Mouse (Mus musculus) heart, postnatal 14 days (tissue): ENCODE measurements around the gene Large1. TPM values are rescaled to one million over a fixed set of nuclear protein-coding genes. Genes with fewer than 3 reads are reported as not detected.
A peak's percentile ranks its signal among the peaks of the same experiment; 100 is the strongest.
"Not testable (repeated sequence)": the region's sequence is repeated elsewhere in the genome, so short reads cannot be mapped to it uniquely, and the experiment has no call there.

Experiments
- DNase-seq, 2 experiments: peaks; one replicate each; pipeline ENCODE4 v3.0.0; 2021 to 2022
- intact Hi-C: fragments of 180-260 bp; cut with DNase I; formaldehyde crosslinking; loops from one replicate; pipeline ENCODE4 v1.15.1; 2025
- total RNA-seq, 2 experiments: library from RNA; stranded (reverse); gene quantifications; 2 replicates each; pipeline ENCODE4 v1.2.3; 2021

Gene Large1
- total RNA-seq, 2 experiments from 2014 or later = 28.6 to 28.7 TPM

- DNase-seq = no peak
- intact Hi-C loops = no loop called here
Measured at GRCm38 (mm10) chr8:73054726-73055125, 298.6 kb downstream of the Large1 start.

DNA sequence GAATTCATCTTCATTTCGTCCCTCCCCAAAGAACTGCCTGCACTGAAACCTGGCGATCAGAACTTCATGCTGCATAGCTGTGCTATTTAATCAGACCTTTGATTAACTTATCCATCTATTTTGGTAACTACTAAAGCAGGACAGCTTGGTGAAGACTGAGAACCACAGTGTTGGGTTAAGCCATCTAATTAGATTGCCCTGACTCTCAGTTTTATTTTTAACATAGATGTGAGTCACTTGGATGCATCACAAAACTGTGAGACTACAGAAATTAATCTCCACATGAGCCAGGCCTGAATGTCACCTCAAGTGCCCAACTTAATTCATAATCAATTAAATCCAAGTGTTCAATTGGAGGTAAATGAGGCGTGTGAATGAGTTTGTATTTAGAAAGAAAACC lies 299.5 kb downstream of the Large1 start:
- no peak for DNase-seq
- intact Hi-C loops = no loop called here

- intact Hi-C loops = no loop called here
- DNase-seq = no peak
Measured at GRCm38 (mm10) chr8:73052414-73052813, 300.9 kb downstream of the Large1 start.

GRCm38 (mm10) chr8:73048136-73048535 lies 305.2 kb downstream of the Large1 start:
- intact Hi-C loops = no loop called here
- no peak for DNase-seq

DNA sequence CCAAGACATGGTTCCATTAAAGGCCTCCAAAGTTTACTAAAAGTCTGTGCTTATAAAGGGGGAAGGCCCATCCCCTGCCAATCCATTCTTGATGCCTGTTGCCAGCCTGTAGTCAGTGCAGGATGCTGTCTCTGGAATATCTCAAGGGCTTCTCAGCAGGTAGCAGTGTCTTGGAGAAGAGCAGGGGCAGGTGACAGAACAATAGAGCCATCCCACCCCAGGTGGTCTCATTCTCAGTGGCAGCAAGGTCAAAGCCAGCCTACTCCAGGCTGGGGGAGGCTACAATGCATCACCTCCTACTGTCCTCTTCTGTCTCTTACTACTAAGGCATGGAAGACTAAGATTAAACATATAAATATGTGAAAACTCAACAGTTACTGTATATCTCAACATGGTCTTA lies 323.6 kb downstream of the Large1 start:
- DNase-seq = no peak

GRCm38 (mm10) chr8:73018241-73018640 lies 335.1 kb downstream of the Large1 start:
- DNase-seq = no peak
- intact Hi-C loops = no loop called here

More for the DNA sequence above, 323.6 kb downstream of the Large1 start:
- intact Hi-C loops = no loop called here

- no peak for DNase-seq
- intact Hi-C loops = no loop called here
Measured at GRCm38 (mm10) chr8:73017601-73018000, 335.7 kb downstream of the Large1 start.

- intact Hi-C loops = no loop called here
- no peak for DNase-seq
Measured at GRCm38 (mm10) chr8:73016303-73016702, 337.0 kb downstream of the Large1 start.

DNA sequence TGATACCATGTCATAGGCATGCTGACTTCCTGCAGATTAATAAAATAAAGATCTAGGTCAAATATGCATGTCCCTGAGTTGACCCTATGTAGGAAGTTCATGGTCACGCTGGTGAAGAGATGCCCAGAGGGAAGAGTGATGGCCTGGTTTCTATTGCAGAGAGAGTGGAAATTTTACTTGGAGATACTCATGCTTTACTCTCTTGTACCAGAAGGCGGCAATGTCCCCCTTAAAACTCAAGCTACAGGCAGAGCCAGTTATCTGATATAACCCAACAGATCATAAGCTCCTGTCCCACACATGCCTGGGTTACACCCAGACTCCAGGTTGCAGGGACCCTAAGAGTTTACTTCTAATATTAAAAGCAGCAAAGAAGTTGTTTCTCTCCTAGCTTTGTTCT lies 345.9 kb downstream of the Large1 start:
- DNase-seq = peak in 1 of 2 experiments; percentile 5
- intact Hi-C loops = loop anchor here (10.0 kb wide), 1 partner anchor 197 kb away; no protein-coding TSS in a partner anchor

GRCm38 (mm10) chr8:73003858-73004257 lies 349.5 kb downstream of the Large1 start:
- intact Hi-C loops = loop anchor here (5.0 to 10.0 kb wide), 2 partner anchors 201 to 348 kb away; partner anchors contain the start of gene Large1
- peak; percentile 14 to 31 for DNase-seq

DNA sequence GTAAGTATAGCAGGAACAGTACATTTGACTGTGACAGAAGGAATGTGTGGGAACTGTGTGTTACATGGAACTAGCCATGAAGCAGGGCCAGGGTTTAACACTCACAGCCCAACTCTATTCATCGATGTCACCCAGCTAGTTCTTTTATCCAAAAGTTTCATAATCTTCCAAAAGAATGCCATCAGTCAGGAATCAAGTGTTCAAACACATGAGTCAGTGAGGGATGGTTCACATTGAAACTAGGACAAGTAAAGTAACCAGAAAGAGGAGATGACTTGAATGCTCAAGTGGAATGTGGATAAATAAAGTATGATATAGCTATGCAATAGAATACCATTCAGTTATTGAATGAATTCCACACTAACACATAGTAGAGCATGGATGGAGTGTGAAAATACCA lies 359.5 kb downstream of the Large1 start:
- no peak for DNase-seq
- intact Hi-C loops = no loop called here

- intact Hi-C loops = no loop called here
Measured at GRCm38 (mm10) chr8:72990425-72990824, 362.9 kb downstream of the Large1 start.

DNA sequence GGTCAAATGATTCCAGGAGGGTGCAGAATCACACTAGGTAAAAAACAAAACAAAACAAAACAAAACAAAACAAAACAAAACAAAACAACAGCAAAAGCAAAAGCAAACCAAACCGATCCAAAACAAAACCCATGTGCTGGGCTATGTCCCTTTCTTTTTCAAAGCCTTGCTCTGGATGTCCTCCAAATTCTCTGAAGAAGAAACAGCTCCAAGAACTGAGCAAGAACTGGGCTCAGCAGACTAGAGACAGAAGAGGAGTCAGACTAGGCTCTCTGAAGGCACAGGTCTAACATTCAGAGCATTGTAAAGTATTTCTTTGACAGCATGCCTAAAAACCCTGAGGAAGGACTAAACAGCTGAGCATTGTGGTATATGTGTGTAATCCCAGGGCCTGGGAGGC lies 370.5 kb downstream of the Large1 start:
- intact Hi-C loops = no loop called here
- no peak for DNase-seq

More at GRCm38 (mm10) chr8:72990425-72990824, 362.9 kb downstream of the Large1 start:
- no peak for DNase-seq

GRCm38 (mm10) chr8:72955074-72955473 lies 398.3 kb downstream of the Large1 start:
- intact Hi-C loops = no loop called here
- DNase-seq = no peak

GRCm38 (mm10) chr8:72941393-72941792 lies 411.9 kb downstream of the Large1 start:
- intact Hi-C loops = loop anchor here (10.0 kb wide), 1 partner anchor 413 kb away; the partner anchor contains the start of gene Large1
- not testable (repeated sequence) for DNase-seq

GRCm38 (mm10) chr8:72919182-72919902 lies 434.0 kb downstream of the Large1 start:
- DNase-seq = peak in 1 of 2 experiments; percentile 7

DNA sequence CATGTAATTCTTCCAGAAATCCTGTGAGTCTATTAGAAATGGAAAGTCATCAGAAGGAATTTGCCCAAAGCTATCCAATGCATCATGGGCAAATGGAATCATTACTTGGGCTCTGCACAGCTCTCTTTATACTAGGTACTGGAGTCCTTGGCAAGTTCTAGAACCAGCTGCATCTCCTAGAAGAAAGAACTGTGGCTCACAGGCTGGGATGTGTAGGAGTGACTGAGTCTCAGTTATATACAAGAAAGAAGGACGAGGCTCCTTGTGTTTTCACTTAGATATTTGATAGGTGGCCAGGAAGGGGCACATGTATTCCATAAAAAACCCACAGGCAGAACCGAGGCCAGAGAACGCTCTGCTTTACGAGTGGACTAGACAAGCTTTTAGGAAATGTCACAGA lies 447.8 kb downstream of the Large1 start:
- no peak for DNase-seq
- intact Hi-C loops = no loop called here

More at GRCm38 (mm10) chr8:72919182-72919902, 434.0 kb downstream of the Large1 start:
- intact Hi-C loops = no loop called here

DNA sequence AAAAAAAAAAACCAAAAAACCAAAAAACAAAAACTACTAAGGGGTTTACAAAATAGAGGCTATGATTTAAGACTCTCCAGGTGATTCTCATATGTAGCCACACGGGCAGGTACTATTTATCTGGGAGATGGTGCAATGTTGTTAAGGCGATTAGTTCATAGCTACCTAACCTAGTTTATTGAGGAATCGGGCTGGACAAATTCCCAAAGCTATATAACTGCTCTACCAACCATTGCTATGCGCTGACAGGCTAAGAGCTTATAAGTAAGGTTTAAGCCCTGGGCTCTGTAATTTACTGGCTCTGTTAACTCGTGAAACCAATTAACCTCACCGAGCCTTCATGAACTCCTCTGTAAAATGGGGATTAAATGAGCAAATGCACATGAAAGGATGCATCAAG lies 451.7 kb downstream of the Large1 start:
- DNase-seq = no peak
- intact Hi-C loops = no loop called here

DNA sequence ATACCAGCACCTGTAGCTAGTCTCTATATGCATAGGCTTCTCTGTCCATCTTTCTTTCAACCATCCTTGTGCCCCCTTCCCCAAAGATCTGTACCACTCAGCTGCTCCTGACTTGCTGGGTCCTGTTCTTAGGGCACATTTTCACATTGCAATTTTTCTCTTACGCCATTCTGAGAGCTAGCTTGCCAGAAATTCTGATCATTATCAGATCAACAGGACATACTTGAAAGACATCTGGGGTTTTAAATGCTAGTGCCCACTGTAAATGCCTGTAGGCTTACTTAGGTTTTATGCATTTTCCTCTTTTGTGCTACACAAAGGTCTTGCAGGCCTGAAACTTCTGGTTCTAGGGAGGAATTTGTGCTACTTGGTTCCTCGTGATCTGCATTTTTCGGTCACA lies 454.0 kb downstream of the Large1 start:
- intact Hi-C loops = no loop called here

DNA sequence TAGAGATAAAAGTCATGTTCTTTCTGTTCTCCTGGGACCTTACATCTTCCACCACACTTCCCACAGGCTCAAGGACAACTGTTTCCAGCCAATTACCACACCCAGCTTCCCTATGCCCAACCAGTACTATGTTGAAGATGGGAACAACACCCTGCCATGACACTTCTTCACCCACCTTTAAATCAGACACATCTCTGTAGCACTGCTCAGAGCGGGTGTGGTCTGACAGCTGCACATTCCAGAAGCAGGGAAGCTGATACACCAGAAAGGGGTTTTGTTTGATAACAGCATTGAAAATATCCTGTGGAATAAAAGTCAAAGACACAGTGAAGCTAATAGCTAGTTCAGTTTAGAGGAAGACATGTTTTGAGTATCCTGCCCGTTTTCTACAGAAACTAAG lies 470.3 kb downstream of the Large1 start:
- intact Hi-C loops = no loop called here

More for the DNA sequence above, 454.0 kb downstream of the Large1 start:
- DNase-seq = no peak

DNA sequence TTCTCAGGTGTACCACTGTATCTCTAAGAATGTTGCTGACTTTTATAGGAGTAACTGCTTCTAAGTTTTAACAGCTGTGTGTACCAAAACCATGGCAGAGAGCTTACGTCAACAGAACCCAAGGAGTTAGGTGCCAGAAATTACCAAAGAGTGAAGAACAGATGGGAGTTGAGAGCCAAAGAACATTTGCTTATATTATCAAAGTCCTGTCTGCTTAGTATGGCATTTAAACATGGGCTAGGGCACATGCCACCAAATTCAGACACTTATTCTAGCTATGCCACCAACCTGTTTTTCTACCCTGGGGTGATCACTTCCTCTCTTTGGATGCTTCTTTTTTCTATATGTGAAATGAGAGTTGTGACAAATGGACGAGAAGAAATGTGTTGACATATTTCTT lies 479.9 kb downstream of the Large1 start:
- DNase-seq = no peak
- intact Hi-C loops = no loop called here

More for the DNA sequence above, 470.3 kb downstream of the Large1 start:
- DNase-seq = no peak

- no peak for DNase-seq
- intact Hi-C loops = no loop called here
Measured at GRCm38 (mm10) chr8:72846881-72847280, 506.5 kb downstream of the Large1 start.
